Mouse (Mus musculus): ENCODE measurements around the gene Gal. TPM values are rescaled to one million over a fixed set of nuclear protein-coding genes. Genes with fewer than 3 reads are reported as not detected.

The Gal gene
- total and polyA plus RNA-seq, 3 experiments: 0.14 TPM; not detected in 2

DNA sequence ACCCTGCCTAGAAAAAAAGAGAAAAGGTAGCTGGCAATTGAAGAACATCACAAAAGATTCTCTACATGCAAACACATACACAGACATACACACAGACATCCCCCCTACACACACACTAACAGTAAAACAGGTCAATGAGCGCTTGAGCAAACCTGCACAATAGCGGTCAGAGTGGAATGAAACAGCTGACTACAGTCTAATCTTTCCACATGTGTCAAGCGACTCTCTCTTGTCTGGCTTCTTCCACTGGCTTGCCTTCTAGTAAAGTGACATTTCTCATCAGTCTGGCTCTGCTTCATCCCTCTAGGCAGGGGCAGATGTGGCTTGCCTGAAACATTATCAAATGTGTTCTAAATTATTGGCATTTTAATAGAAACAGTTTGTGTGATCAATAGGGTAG is 20.1 kb downstream of the Gal start:
- no peaks in the 10 kb centered on the region for H3K79me2 ChIP-seq (replicated peaks; ENCODE audit: control insufficient read depth, insufficient read depth, low read length)
- no peaks in the 10 kb centered on the region for H3K27me3 ChIP-seq (ENCODE audit: control insufficient read depth, insufficient read depth, low read length)
- H3K9ac ChIP-seq (ENCODE audit: low read depth, low read length): no peak overlapping the region
- DNase-seq: no peak
- no peaks in the 10 kb centered on the region for H3K36me3 ChIP-seq (ENCODE audit: control insufficient read depth, insufficient read depth, low read length)
- H3K27ac ChIP-seq: no peak overlapping the region
- intact Hi-C loops (cut with DNase I): no loop called here
- 78% methylated on average over 3 of the region's 3 CpGs for WGBS
- TF ChIP-seq CTCF (IDR thresholded peaks at IDR 0.05) (no peak), EP300 (IDR thresholded peaks at IDR 0.05; ENCODE audit: insufficient read depth, low read depth, low read length) (no peak), POLR2A (IDR thresholded peaks at IDR 0.05; ENCODE audit: insufficient read depth, low read depth, low read length) (no peak)
- H3K4me3 ChIP-seq: no peak overlapping the region
- H3K4me1 ChIP-seq (ENCODE audit: control insufficient read depth, insufficient read depth, low read length): no peaks in the 10 kb centered on the region; the same call in 1 of the 2 replicates

GRCm38 (mm10) chr19:3392384-3392783 is 22.0 kb downstream of the Gal start:
- no peak overlapping the region for H3K9ac ChIP-seq (ENCODE audit: low read depth, low read length)
- WGBS: 54% methylated on average over 1 of the region's 1 CpGs
- no peaks in the 10 kb centered on the region for H3K79me2 ChIP-seq (replicated peaks; ENCODE audit: control insufficient read depth, insufficient read depth, low read length)
- no peak for DNase-seq
- H3K27ac ChIP-seq: no peak overlapping the region
- no peak for TF ChIP-seq EP300 (IDR thresholded peaks at IDR 0.05; ENCODE audit: insufficient read depth, low read depth, low read length)
- intact Hi-C loops (cut with DNase I): no loop called here
- no peaks in the 10 kb centered on the region for H3K36me3 ChIP-seq (ENCODE audit: control insufficient read depth, insufficient read depth, low read length)
- no peak overlapping the region for H3K4me3 ChIP-seq
- H3K27me3 ChIP-seq (ENCODE audit: control insufficient read depth, insufficient read depth, low read length): no peaks in the 10 kb centered on the region
- H3K4me1 ChIP-seq (ENCODE audit: control insufficient read depth, insufficient read depth, low read length): no peaks in the 10 kb centered on the region; the same call in 1 of the 2 replicates

- Histone ChIP-seq H3K79me2 (replicated peaks; ENCODE audit: control insufficient read depth, insufficient read depth, low read length) (no peaks in the 10 kb centered on the region), H3K4me1 (ENCODE audit: control insufficient read depth, insufficient read depth, low read length) (no peaks in the 10 kb centered on the region; the same call in 1 of the 2 replicates), H3K36me3 (ENCODE audit: control insufficient read depth, insufficient read depth, low read length) (no peaks in the 10 kb centered on the region), H3K27me3 (ENCODE audit: control insufficient read depth, insufficient read depth, low read length) (no peaks in the 10 kb centered on the region), H3K4me3 (peak overlapping the region; percentile 52), H3K9ac (ENCODE audit: low read depth, low read length) (peak overlapping the region; percentile 43), H3K27ac (peak overlapping the region; percentile 7)
- no peak for TF ChIP-seq EP300 (IDR thresholded peaks at IDR 0.05; ENCODE audit: insufficient read depth, low read depth, low read length)
- TF ChIP-seq CTCF (IDR thresholded peaks at IDR 0.05): peak; percentile 79
- TF ChIP-seq POLR2A (IDR thresholded peaks at IDR 0.05; ENCODE audit: insufficient read depth, low read depth, low read length): no peak
- under 1% methylated on average over 43 of the region's 43 CpGs for WGBS
- intact Hi-C loops (cut with DNase I): loop anchor here (1.0 kb wide), 1 partner anchor 62 kb away; no protein-coding TSS in a partner anchor
- peak; percentile 91 to 92 for DNase-seq
Measured at GRCm38 (mm10) chr19:3389089-3389488, 25.3 kb downstream of the Gal start.

DNA sequence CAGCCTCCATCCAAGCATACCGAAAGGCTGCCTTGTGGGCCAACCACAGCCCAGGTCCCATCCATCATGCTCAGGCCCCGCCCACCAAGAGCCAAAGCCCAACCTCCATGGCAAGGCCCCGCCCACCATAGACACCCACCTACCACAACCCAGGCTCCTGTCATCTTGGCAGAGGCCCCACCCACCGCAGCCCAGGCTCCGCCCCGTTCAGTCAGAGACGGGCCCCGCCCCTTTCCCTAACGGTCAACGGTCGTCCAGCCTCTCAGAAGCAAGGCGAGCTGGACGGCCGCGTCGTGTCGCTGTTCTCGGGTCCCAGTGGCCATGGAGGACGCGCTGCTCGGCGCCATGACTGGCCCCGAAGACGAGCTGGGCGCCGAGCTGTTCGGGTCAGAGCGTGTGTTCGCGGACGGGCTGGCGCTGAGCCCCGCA is 25.7 kb downstream of the Gal start, which contains the start of gene Tesmin:
Tesmin (plus strand) TSS at position 229 of the 429 bp plus-strand sequence.
- no peak for TF ChIP-seq EP300 (IDR thresholded peaks at IDR 0.05; ENCODE audit: insufficient read depth, low read depth, low read length)
- no peak for TF ChIP-seq POLR2A (IDR thresholded peaks at IDR 0.05; ENCODE audit: insufficient read depth, low read depth, low read length)
- TF ChIP-seq CTCF (IDR thresholded peaks at IDR 0.05): no peak
- peak; percentile 80 to 86 for DNase-seq
- Histone ChIP-seq H3K27ac (peak within 1 kb of the TSS; percentile 7), H3K79me2 (replicated peaks; ENCODE audit: control insufficient read depth, insufficient read depth, low read length) (no peaks in the 10 kb centered on the region), H3K36me3 (ENCODE audit: control insufficient read depth, insufficient read depth, low read length) (no peaks in the 10 kb centered on the region), H3K27me3 (ENCODE audit: control insufficient read depth, insufficient read depth, low read length) (no peaks in the 10 kb centered on the region), H3K4me1 (ENCODE audit: control insufficient read depth, insufficient read depth, low read length) (no peaks in the 10 kb centered on the region; the same call in 1 of the 2 replicates), H3K4me3 (peak within 1 kb of the TSS; percentile 52), H3K9ac (ENCODE audit: low read depth, low read length) (peak within 1 kb of the TSS; percentile 43)
- WGBS: 3% methylated on average over 33 of the region's 33 CpGs
- intact Hi-C loops (cut with DNase I): loop anchor here (1.0 kb wide), 1 partner anchor 63 kb away; no protein-coding TSS in a partner anchor

DNA sequence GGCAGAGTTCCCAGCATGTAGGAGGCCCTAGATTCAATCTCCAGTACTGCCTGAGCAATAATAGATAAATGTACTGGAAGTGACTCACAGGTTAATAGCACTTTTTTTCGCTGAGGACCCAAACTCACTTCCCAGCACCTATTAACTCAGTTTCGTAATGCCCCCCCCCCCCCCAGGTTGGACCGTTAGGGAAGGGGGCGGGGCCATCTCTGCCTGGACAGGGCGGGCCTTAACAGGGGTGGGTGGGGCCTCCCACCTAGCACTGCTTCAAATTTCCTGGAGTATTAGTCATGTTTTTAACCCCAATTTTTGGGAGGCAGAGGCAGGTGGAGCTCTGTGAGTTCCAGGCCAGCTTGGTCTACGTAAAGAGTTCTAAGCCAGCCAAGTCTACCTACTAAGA is 26.3 kb downstream of the Gal start:
- Histone ChIP-seq H3K27ac (no peak overlapping the region), H3K36me3 (ENCODE audit: control insufficient read depth, insufficient read depth, low read length) (no peaks in the 10 kb centered on the region), H3K4me3 (no peak overlapping the region), H3K4me1 (ENCODE audit: control insufficient read depth, insufficient read depth, low read length) (no peaks in the 10 kb centered on the region; the same call in 1 of the 2 replicates), H3K27me3 (ENCODE audit: control insufficient read depth, insufficient read depth, low read length) (no peaks in the 10 kb centered on the region), H3K9ac (ENCODE audit: low read depth, low read length) (no peak overlapping the region), H3K79me2 (replicated peaks; ENCODE audit: control insufficient read depth, insufficient read depth, low read length) (no peaks in the 10 kb centered on the region)
- intact Hi-C loops (cut with DNase I): no loop called here
- DNase-seq: no peak
- no peak for TF ChIP-seq POLR2A (IDR thresholded peaks at IDR 0.05; ENCODE audit: insufficient read depth, low read depth, low read length)
- no peak for TF ChIP-seq EP300 (IDR thresholded peaks at IDR 0.05; ENCODE audit: insufficient read depth, low read depth, low read length)
- TF ChIP-seq CTCF (IDR thresholded peaks at IDR 0.05): no peak
- WGBS: 75% methylated on average over 6 of the region's 6 CpGs

- intact Hi-C loops (cut with DNase I): no loop called here
- H3K36me3 ChIP-seq (ENCODE audit: control insufficient read depth, insufficient read depth, low read length): no peaks in the 10 kb centered on the region
Measured at GRCm38 (mm10) chr19:3378614-3379013, 35.7 kb downstream of the Gal start.

More at GRCm38 (mm10) chr19:3378614-3379013, 35.7 kb downstream of the Gal start:
- Histone ChIP-seq H3K27ac (no peak overlapping the region), H3K9ac (ENCODE audit: low read depth, low read length) (no peak overlapping the region), H3K4me3 (no peak overlapping the region), H3K4me1 (ENCODE audit: control insufficient read depth, insufficient read depth, low read length) (no peaks in the 10 kb centered on the region), H3K79me2 (replicated peaks; ENCODE audit: control insufficient read depth, insufficient read depth, low read length) (no peaks in the 10 kb centered on the region), H3K27me3 (ENCODE audit: control insufficient read depth, insufficient read depth, low read length) (no peaks in the 10 kb centered on the region)
- TF ChIP-seq POLR2A (IDR thresholded peaks at IDR 0.05; ENCODE audit: insufficient read depth, low read depth, low read length): no peak
- no peak for TF ChIP-seq CTCF (IDR thresholded peaks at IDR 0.05)
- TF ChIP-seq EP300 (IDR thresholded peaks at IDR 0.05; ENCODE audit: insufficient read depth, low read depth, low read length): no peak
- WGBS: 85% methylated on average over 3 of the region's 3 CpGs
- DNase-seq: no peak

Measured in heart, adult 2 months (tissue).